Mouse (Mus musculus): ENCODE measurements around the gene Igsf3. TPM values are rescaled to one million over a fixed set of nuclear protein-coding genes. Genes with fewer than 3 reads are reported as not detected.

Igsf3 gene
- polyA plus RNA-seq, 1 experiment from 2014 or later: 37.2 TPM

DNA sequence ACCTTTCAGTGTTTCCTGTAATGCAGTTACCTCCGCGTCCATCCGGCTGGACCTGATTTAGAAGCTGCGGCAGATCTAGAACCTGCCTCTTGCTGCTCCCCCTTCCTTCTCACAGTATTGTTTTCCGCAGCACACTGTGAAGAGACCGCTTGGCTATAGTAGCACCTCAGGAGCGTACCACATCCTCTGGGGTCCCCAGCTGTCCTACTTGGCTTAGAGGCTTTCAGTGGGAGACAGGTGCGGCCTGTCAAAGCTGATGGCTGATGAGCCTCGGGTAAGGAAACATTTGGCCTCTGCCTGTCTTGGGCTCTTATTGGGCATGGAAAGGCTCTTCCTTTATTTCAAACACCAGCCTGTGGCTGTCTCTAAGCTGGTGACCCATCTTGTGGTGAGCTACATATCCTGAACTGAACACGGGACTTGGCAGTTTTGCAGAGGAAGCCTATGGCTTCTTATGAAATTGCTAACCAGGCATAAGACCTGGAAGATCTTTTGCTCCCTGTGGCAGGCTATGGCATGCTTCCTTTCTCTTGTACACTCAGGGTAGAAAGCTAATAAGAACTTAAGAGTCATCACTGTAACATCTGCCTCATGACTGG, 120.6 kb downstream of the Igsf3 start:
- ChIA-PET CTCF (interaction anchor here (1.4 to 9.1 kb wide), 5 partner anchors 9 to 313 kb away, joined by 3 to 214 read pairs (median 8); no protein-coding TSS in a partner anchor), POLR2A (interaction anchor here (0.6 to 2.0 kb wide), 5 partner anchors 19 to 293 kb away, joined by 3 to 6 read pairs (median 3); partner anchors contain the start of gene Atp1a1)
- ATAC-seq (no peak), DNase-seq (ENCODE audit: low read depth, low spot score) (no peak)
- no peak for TF ChIP-seq CTCF (IDR thresholded peaks at IDR 0.05)
- H3K27me3 ChIP-seq: no peaks in the 10 kb centered on the region
- in situ Hi-C loops (cut with MboI; ENCODE audit: low pct_unique_long_range_greater_than_20kb): loop anchor here (10.0 kb wide), 2 partner anchors 567 to 717 kb away; no protein-coding TSS in a partner anchor

DNA sequence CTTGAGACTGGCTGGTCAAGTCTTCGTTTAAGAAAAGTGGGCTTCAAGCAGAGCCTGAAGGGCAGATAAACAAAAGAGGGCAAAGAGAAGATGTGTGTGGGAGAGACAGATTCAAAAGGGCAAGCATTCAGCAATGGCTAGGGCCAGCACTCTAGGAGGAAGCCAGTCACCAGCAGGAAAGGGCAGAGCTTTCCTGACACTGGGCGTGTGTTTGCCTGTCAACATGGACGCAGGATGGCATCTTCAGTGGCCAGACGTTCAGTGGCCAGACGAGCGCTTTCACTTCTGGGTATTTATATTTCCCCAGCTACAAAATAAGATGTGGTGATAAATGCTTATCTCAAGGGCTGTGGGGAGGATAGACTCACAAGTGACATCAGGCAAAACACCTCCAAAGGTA, 123.0 kb downstream of the Igsf3 start:
- H3K27me3 ChIP-seq: no peaks in the 10 kb centered on the region
- ChIA-PET POLR2A (interaction anchor here (1.5 kb wide), 1 partner anchor 17 kb away, joined by 4 read pairs; no protein-coding TSS in a partner anchor), CTCF (interaction anchor here (1.2 to 9.1 kb wide), 4 partner anchors 7 to 527 kb away, joined by 3 to 131 read pairs (median 4); no protein-coding TSS in a partner anchor)
- DNase-seq (ENCODE audit: low read depth, low spot score) (no peak), ATAC-seq (no peak)
- TF ChIP-seq CTCF (IDR thresholded peaks at IDR 0.05): no peak
- in situ Hi-C loops (cut with MboI; ENCODE audit: low pct_unique_long_range_greater_than_20kb): loop anchor here (5.0 to 10.0 kb wide), 3 partner anchors 307 to 715 kb away; no protein-coding TSS in a partner anchor

DNA sequence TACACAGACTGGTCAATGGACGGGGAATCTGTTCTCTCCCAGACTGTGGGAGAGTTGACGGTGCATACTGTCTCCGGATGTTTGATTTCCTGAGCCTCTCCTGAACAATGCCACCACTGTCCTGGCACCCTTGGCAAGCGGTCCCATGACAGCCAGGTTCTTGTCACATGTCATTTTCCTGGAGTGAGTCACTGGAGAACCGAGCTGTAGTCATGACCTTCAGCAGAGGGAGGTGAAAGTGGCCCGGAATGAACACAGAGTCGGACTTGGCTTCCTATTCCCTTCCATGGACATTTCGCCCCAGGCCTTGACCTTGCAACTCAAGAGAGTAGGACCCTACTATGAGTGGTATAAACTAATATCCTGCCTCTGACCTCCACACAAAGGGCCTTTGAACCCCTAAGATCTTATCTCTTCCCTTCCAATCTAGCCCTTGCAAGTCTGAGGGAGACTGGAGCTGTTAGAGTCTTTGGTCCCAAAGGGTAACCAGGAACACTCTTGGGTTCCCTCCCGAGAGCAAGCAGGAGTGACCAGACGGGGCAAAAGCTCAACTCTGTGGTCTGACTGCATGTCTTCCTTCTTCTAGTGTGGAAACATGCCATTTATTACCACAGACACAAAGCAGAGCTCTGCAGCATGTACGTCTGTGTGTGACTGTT, 123.6 kb downstream of the Igsf3 start:
- in situ Hi-C loops (cut with MboI; ENCODE audit: low pct_unique_long_range_greater_than_20kb): loop anchor here (5.0 kb wide), 1 partner anchor 307 kb away; no protein-coding TSS in a partner anchor
- CTCF ChIA-PET: interaction anchor here (0.7 to 19.3 kb wide), 9 partner anchors 9 to 527 kb away, joined by 3 to 220 read pairs (median 4); no protein-coding TSS in a partner anchor
- H3K27me3 ChIP-seq: no peaks in the 10 kb centered on the region
- no peak for TF ChIP-seq CTCF (IDR thresholded peaks at IDR 0.05)
- ATAC-seq: no peak
- DNase-seq (ENCODE audit: low read depth, low spot score): no peak
- POLR2A ChIA-PET: interaction anchor here (0.6 to 1.5 kb wide), 4 partner anchors 17 to 103 kb away, joined by 3 to 4 read pairs (median 4); no protein-coding TSS in a partner anchor

DNA sequence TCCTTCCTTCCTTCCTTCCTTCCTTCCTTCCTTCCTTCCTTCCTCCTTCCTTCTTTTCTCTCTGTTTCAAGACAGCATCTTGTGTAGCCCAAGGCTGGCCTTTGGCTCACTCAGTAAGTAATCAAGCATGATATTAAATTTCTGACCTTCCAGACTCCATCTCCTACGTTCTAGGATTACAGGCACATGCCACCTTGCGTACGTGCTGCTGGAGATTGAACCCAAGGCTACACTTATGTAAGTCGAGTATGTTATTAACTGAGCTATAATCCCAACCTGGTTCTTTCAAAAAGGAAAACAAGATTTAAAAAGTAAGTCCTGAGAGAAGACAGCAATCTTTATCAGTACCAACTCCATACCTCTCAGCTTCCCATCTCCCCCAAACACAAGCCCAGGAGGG, 124.7 kb downstream of the Igsf3 start:
- CTCF ChIA-PET: interaction anchor here (1.0 to 19.3 kb wide), 7 partner anchors 6 to 311 kb away, joined by 3 to 220 read pairs (median 5); no protein-coding TSS in a partner anchor
- TF ChIP-seq CTCF (IDR thresholded peaks at IDR 0.05): no peak
- DNase-seq (ENCODE audit: low read depth, low spot score) (no peak), ATAC-seq (no peak)
- in situ Hi-C loops (cut with MboI; ENCODE audit: low pct_unique_long_range_greater_than_20kb): loop anchor here (5.0 kb wide), 1 partner anchor 306 kb away; no protein-coding TSS in a partner anchor
- POLR2A ChIA-PET: interaction anchor here (0.9 to 18.3 kb wide), 3 partner anchors 11 to 98 kb away, joined by 3 to 287 read pairs (median 3); partner anchors contain the start of gene Atp1a1
- H3K27me3 ChIP-seq: no peaks in the 10 kb centered on the region

DNA sequence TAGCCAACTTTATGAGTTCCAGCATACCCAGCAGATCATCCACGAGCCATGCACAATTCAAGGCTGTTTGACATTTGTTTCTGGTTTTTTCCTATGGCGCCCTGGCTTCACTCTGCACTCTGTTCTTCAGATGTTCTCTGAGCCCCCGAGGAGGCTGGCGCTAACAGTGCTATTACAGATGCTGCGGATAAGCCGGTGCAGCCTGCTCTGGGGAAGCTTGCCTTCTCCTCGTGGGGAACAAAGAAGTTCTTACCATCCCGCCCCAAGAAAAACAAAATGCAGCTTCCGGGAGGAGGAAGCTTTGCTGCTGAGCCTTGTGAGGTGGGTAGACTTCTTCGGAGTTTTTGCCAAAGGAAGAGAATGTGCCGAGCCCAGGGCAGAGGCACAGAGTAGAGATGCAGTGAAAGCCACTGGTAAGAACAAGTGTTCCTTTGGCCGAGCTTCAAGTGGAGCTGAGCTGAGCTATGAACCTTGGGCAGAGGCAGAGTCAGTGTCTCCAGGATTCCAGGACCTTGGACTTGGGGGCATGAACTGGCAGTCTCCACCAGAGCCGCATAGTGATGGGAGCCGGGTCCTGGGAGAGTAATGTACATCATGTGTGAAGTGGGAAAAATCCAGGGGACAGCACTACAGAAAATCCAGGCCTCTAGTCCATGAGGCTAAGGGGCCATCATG, 125.3 kb downstream of the Igsf3 start:
- DNase-seq (ENCODE audit: low read depth, low spot score) (no peak), ATAC-seq (no peak)
- no peak for TF ChIP-seq CTCF (IDR thresholded peaks at IDR 0.05)
- in situ Hi-C loops (cut with MboI; ENCODE audit: low pct_unique_long_range_greater_than_20kb): loop anchor here (5.0 kb wide), 1 partner anchor 305 kb away; no protein-coding TSS in a partner anchor
- CTCF ChIA-PET: interaction anchor here (1.0 to 19.3 kb wide), 7 partner anchors 7 to 310 kb away, joined by 3 to 220 read pairs (median 92); no protein-coding TSS in a partner anchor
- no peaks in the 10 kb centered on the region for H3K27me3 ChIP-seq
- POLR2A ChIA-PET: interaction anchor here (0.9 to 18.3 kb wide), 3 partner anchors 10 to 98 kb away, joined by 3 to 287 read pairs (median 3); partner anchors contain the start of gene Atp1a1

DNA sequence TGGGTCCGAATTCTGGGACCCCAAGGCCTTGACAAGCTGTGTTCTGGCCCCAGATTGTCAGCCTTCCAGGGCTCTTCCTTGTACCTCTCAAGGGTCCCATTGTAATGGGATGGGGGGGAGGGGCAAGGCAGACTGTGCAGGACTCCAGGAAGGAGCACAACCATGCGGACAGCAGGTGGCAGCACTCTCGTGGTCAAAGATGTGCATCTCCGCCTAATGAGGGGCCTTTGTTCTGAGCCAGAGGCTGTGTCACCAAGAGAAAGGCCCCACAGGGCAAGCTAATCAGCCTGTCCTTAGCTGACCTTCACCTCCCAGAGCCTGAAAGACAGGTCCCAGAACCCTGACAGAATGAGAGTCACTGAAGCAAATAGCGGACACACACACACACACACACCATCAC, 129.3 kb downstream of the Igsf3 start:
- ChIA-PET POLR2A (interaction anchor here (0.6 to 18.3 kb wide), 18 partner anchors 9 to 305 kb away, joined by 3 to 287 read pairs (median 4); partner anchors contain the start of gene Atp1a1), CTCF (interaction anchor here (0.7 to 19.3 kb wide), 26 partner anchors 11 to 301 kb away, joined by 3 to 220 read pairs (median 4); partner anchors contain the start of gene Atp1a1)
- ATAC-seq (peak; percentile 70), DNase-seq (ENCODE audit: low read depth, low spot score) (peak; percentile 75)
- in situ Hi-C loops (cut with MboI; ENCODE audit: low pct_unique_long_range_greater_than_20kb): no loop called here
- no peaks in the 10 kb centered on the region for H3K27me3 ChIP-seq
- TF ChIP-seq CTCF (IDR thresholded peaks at IDR 0.05): no peak

DNA sequence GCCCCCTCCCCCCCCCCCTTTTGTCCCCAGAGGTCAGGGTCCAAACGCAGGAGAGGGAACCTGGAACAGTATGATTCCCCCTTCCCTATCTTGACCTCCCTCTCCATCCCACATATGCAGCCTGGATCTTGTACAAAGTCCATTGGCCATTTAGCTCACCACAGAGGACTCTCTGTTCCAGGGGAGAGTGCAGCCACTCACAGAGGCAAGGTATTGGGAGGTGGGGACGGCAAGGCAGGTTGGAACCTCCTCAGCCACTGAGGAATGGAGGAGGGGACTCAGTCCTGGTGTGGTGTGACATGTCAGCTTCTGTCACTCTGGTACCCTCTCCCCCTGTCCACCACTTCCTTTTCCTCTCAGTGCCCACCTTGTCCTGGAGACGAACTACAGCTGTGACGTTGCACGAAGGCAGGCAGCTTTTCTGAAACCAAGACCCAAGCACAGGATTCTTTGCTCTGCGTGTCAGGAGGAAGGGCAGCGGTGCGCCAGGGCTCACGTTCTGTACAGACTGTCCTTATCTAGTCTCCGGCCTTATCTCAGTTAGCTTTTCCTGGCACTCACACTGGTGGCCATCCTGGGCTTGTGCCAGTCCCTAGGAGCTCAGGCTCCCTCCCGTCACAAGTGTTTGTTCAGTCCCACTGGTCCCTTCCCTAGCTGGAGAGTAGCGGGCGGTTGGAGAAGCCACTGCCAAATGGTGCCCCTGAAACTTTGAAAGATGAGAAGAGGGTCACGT, 130.3 kb downstream of the Igsf3 start:
- ChIA-PET CTCF (interaction anchor here (0.8 to 19.3 kb wide), 21 partner anchors 10 to 300 kb away, joined by 3 to 220 read pairs (median 5); partner anchors contain the start of gene Atp1a1), POLR2A (interaction anchor here (0.7 to 18.3 kb wide), 14 partner anchors 8 to 304 kb away, joined by 3 to 287 read pairs (median 4); partner anchors contain the start of gene Atp1a1)
- no peak for DNase-seq (ENCODE audit: low read depth, low spot score)
- in situ Hi-C loops (cut with MboI; ENCODE audit: low pct_unique_long_range_greater_than_20kb): no loop called here
- H3K27me3 ChIP-seq: no peaks in the 10 kb centered on the region
- TF ChIP-seq CTCF (IDR thresholded peaks at IDR 0.05): no peak
- ATAC-seq: no peak

DNA sequence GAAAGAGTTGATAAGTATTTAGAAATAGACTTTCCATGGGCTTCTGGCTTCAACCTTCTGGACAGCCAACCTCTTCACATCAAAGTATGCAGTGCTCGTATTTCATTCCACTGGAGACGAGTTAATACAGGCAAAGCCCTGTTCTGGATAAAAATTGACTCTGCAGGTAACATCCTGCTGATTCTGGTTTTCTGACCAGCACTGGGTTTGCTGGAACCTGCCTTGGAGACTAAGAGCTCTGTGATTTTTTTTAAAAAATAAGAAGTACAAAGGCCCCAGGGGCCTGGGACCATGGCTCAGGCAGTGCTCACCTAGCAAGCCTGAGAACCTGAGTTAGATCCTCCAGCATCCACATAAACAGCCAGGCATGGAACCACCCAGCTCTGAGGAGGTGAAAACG, 130.9 kb downstream of the Igsf3 start:
- no peaks in the 10 kb centered on the region for H3K27me3 ChIP-seq
- POLR2A ChIA-PET: interaction anchor here (2.1 to 18.3 kb wide), 4 partner anchors 9 to 297 kb away, joined by 8 to 287 read pairs (median 40); partner anchors contain the start of gene Atp1a1
- no peak for TF ChIP-seq CTCF (IDR thresholded peaks at IDR 0.05)
- CTCF ChIA-PET: interaction anchor here (1.5 to 19.3 kb wide), 10 partner anchors 9 to 300 kb away, joined by 3 to 220 read pairs (median 13); partner anchors contain the start of gene Atp1a1
- DNase-seq (ENCODE audit: low read depth, low spot score): no peak
- in situ Hi-C loops (cut with MboI; ENCODE audit: low pct_unique_long_range_greater_than_20kb): no loop called here
- no peak for ATAC-seq

Measured in Patski (cell line).